30 mouse cellular contexts compared by ENCODE assay signal in genomic region chr5:97451451-97451850, GRCm38 (mm10). TPM values are rescaled to one million over a fixed set of nuclear protein-coding genes. Genes with fewer than 3 reads are reported as not detected.
DNase-seq lines count a peak whose midpoint lies in the region; ATAC-seq lines count a peak whose summit lies in the region.
"Had no signal": no experiment of that assay in that cellular context is flagged by ENCODE, and none has a peak within 500 bp of the region (broad histone marks: within the 10 kb centered on the region; RNA-seq: fewer than 3 reads in every experiment).

No protein-coding gene starts in this region.

- H3K27ac ChIP-seq in embryonic facial prominence, embryonic 11.5 days (replicated peaks; ENCODE audit: low read depth, low read length) = no peak overlapping the region
- H3K27ac ChIP-seq in limb, embryonic 11.5 days (replicated peaks; ENCODE audit: low read depth, low read length) = no peak overlapping the region
- no peak overlapping the region for H3K27ac ChIP-seq in midbrain, embryonic 15.5 days
- H3K27ac ChIP-seq: embryonic facial prominence, embryonic 13.5 days; forebrain, embryonic 12.5 days; forebrain, embryonic 15.5 days; gastrocnemius, adult 2 months; heart, embryonic 13.5 days; hindbrain, embryonic 14.5 days; hindbrain, postnatal 0 days had no signal

- DNase-seq in embryo, embryonic 10 days (ENCODE audit: low spot score) = peak; percentile 49
- DNase-seq in embryo, embryonic 9.5 days (ENCODE audit: extremely low spot score) = no peak
- peak; percentile 73 for DNase-seq in embryonic facial prominence, embryonic 11.5 days (ENCODE audit: low spot score)
- no peak for DNase-seq in limb, embryonic 11.5 days (ENCODE audit: low spot score)
- DNase-seq in right cerebral cortex, postnatal 10 days (ENCODE audit: low spot score in 2 of 2) = no peak
- no peak for DNase-seq in Muller cell, postnatal 12 days (ENCODE audit: inconsistent ontology term)
- DNase-seq: adrenal gland, adult 2 months; adrenal gland, postnatal 14 days; cerebellum, adult 11 months; cerebellum, adult 2 months; cerebellum, adult 9-11 months; cerebellum, postnatal 25 days; gastrocnemius, adult 2 months; gastrocnemius, postnatal 14 days; heart, adult 11 months; heart, postnatal 14 days; heart, postnatal 4 days had no signal

- H3K4me3 ChIP-seq in embryonic facial prominence, embryonic 11.5 days (ENCODE audit: low read depth, low read length) = no peak overlapping the region
- no peak overlapping the region for H3K4me3 ChIP-seq in limb, embryonic 11.5 days (ENCODE audit: low read depth, low read length)
- no peak overlapping the region for H3K4me3 ChIP-seq in midbrain, embryonic 15.5 days
- H3K4me3 ChIP-seq: embryonic facial prominence, embryonic 13.5 days; erythroblast, embryonic 14.5 days; forebrain, embryonic 12.5 days; forebrain, embryonic 15.5 days; gastrocnemius, adult 2 months; heart, embryonic 13.5 days had no signal

- H3K9ac ChIP-seq in embryonic facial prominence, embryonic 11.5 days (replicated peaks; ENCODE audit: low read length) = no peak overlapping the region
- no peak overlapping the region for H3K9ac ChIP-seq in limb, embryonic 11.5 days (ENCODE audit: low read length)
- H3K9ac ChIP-seq in midbrain, embryonic 15.5 days = no peak overlapping the region
- H3K9ac ChIP-seq: embryonic facial prominence, embryonic 13.5 days; forebrain, embryonic 12.5 days; forebrain, embryonic 15.5 days; heart, embryonic 13.5 days; hindbrain, embryonic 14.5 days had no signal

- no peaks in the 10 kb centered on the region for H3K4me1 ChIP-seq in embryonic facial prominence, embryonic 11.5 days (ENCODE audit: control insufficient read depth, insufficient read depth, low read length)
- no peaks in the 10 kb centered on the region for H3K4me1 ChIP-seq in limb, embryonic 11.5 days (ENCODE audit: control insufficient read depth, insufficient read depth, low read length)
- no peaks in the 10 kb centered on the region for H3K4me1 ChIP-seq in midbrain, embryonic 15.5 days
- H3K4me1 ChIP-seq: forebrain, embryonic 12.5 days; forebrain, embryonic 15.5 days; heart, embryonic 13.5 days had no signal

- H3K9me3 ChIP-seq in embryonic facial prominence, embryonic 11.5 days (replicated peaks; ENCODE audit: control insufficient read depth, low read length) = no peaks in the 10 kb centered on the region
- no peaks in the 10 kb centered on the region for H3K9me3 ChIP-seq in limb, embryonic 11.5 days (ENCODE audit: control insufficient read depth, low read length)
- H3K9me3 ChIP-seq in midbrain, embryonic 15.5 days = no peaks in the 10 kb centered on the region
- H3K9me3 ChIP-seq: embryonic facial prominence, embryonic 13.5 days; forebrain, embryonic 12.5 days; forebrain, embryonic 15.5 days; heart, embryonic 13.5 days had no signal

- WGBS in embryonic facial prominence, embryonic 11.5 days = 37% methylated on average over 4 of the region's 4 CpGs
- 35% methylated on average over 4 of the region's 4 CpGs for whole genome bisulfite sequencing in limb, embryonic 11.5 days
- WGBS in midbrain, embryonic 15.5 days = 90% methylated on average over 4 of the region's 4 CpGs

- no peaks in the 10 kb centered on the region for H3K27me3 ChIP-seq in embryonic facial prominence, embryonic 11.5 days (ENCODE audit: control insufficient read depth, insufficient read depth, low read length)
- no peaks in the 10 kb centered on the region for H3K27me3 ChIP-seq in limb, embryonic 11.5 days (ENCODE audit: control insufficient read depth, insufficient read depth, low read length)
- no peaks in the 10 kb centered on the region for H3K27me3 ChIP-seq in midbrain, embryonic 15.5 days (replicated peaks)
- H3K27me3 ChIP-seq: embryonic facial prominence, embryonic 13.5 days; forebrain, embryonic 12.5 days; forebrain, embryonic 15.5 days; heart, embryonic 13.5 days; Patski had no signal

- no peak for ATAC-seq in embryonic facial prominence, embryonic 11.5 days (replicated peaks; ENCODE audit: insufficient number of reproducible peaks, low FRiP score, low TSS enrichment, low read depth)
- ATAC-seq in limb, embryonic 11.5 days (ENCODE audit: insufficient number of reproducible peaks, low FRiP score, low TSS enrichment, low read depth) = 0 out of 2 replicates have a peak, but pooled peaks have one; percentile 21
- no peak for ATAC-seq in midbrain, embryonic 15.5 days (replicated peaks)
- ATAC-seq: forebrain, embryonic 15.5 days; hindbrain, postnatal 0 days; inflammation-experienced regulatory T-cells, adult 6 months; intestine, embryonic 16.5 days; Patski had no signal

- no peak overlapping the region for H3K4me2 ChIP-seq in embryonic facial prominence, embryonic 11.5 days (ENCODE audit: low read depth, low read length)
- H3K4me2 ChIP-seq in limb, embryonic 11.5 days (ENCODE audit: low read depth, severe bottlenecking) = no peak overlapping the region
- no peak overlapping the region for H3K4me2 ChIP-seq in midbrain, embryonic 15.5 days
- H3K4me2 ChIP-seq: embryonic facial prominence, embryonic 13.5 days; forebrain, embryonic 12.5 days; forebrain, embryonic 15.5 days; heart, embryonic 13.5 days; hindbrain, embryonic 14.5 days had no signal

- no peaks in the 10 kb centered on the region for H3K36me3 ChIP-seq in embryonic facial prominence, embryonic 11.5 days (replicated peaks; ENCODE audit: control insufficient read depth, insufficient read depth, low read depth, low read length)
- H3K36me3 ChIP-seq in limb, embryonic 11.5 days (ENCODE audit: control insufficient read depth, insufficient read depth, low read length) = no peaks in the 10 kb centered on the region
- H3K36me3 ChIP-seq in midbrain, embryonic 15.5 days (replicated peaks) = no peaks in the 10 kb centered on the region
- H3K36me3 ChIP-seq: embryonic facial prominence, embryonic 13.5 days; forebrain, embryonic 12.5 days; forebrain, embryonic 15.5 days; heart, embryonic 13.5 days had no signal

RNA-seq across cellular contexts. Expression of gene Gk2, which starts 5.4 kb away (rescaled TPM):
- not detected in 2 replicates for polyA plus RNA-seq in embryonic facial prominence, embryonic 11.5 days (2014; fragmentation: Nextera tagmentation; extraction: Ambion mirVana)
- polyA plus RNA-seq in limb, embryonic 11.5 days (2014; fragmentation: Nextera tagmentation; extraction: Ambion mirVana) = not detected in 2 replicates
- polyA plus RNA-seq in midbrain, embryonic 15.5 days (2015; fragmentation: Nextera tagmentation; extraction: Ambion mirVana) = not detected in 2 replicates
- polyA plus RNA-seq: adrenal gland, adult 2 months; cerebellum, adult 2 months; embryonic facial prominence, embryonic 13.5 days; erythroblast, embryonic 14.5 days; forebrain, embryonic 12.5 days; forebrain, embryonic 15.5 days; heart, embryonic 13.5 days; heart, embryonic 16.5 days; hindbrain, embryonic 11.5 days; hindbrain, embryonic 14.5 days; hindbrain, postnatal 0 days; intestine, embryonic 16.5 days; Patski had no signal

RNA-seq across cellular contexts. Expression of gene Naa11, which starts 59.3 kb away (rescaled TPM):
- not detected in 2 replicates for polyA plus RNA-seq in embryonic facial prominence, embryonic 11.5 days (2014; fragmentation: Nextera tagmentation; extraction: Ambion mirVana)
- not detected in 2 replicates for polyA plus RNA-seq in limb, embryonic 11.5 days (2014; fragmentation: Nextera tagmentation; extraction: Ambion mirVana)
- polyA plus RNA-seq in midbrain, embryonic 15.5 days (2015; fragmentation: Nextera tagmentation; extraction: Ambion mirVana) = not detected in 2 replicates
- polyA plus RNA-seq: adrenal gland, adult 2 months; cerebellum, adult 2 months; embryonic facial prominence, embryonic 13.5 days; erythroblast, embryonic 14.5 days; forebrain, embryonic 15.5 days; heart, embryonic 13.5 days; hindbrain, embryonic 11.5 days; hindbrain, embryonic 14.5 days; inflammation-experienced regulatory T-cells, adult 6 months; intestine, embryonic 16.5 days; Patski had no signal

Comparison
In these comparisons a context has a peak if more than half of its experiments do, and no peak if none do; other contexts are left out.
1. DNase-seq: peak in embryo, embryonic 10 days (single experiment) and embryonic facial prominence, embryonic 11.5 days (single experiment); none in embryo, embryonic 9.5 days (single experiment), limb, embryonic 11.5 days (single experiment), right cerebral cortex, postnatal 10 days (0 of 2) and Muller cell, postnatal 12 days (single experiment).